Mouse (Mus musculus): ENCODE results near the gene Nup54.

- TF ChIP-seq EP300 (IDR thresholded peaks at IDR 0.05; ENCODE audit: low read depth) (no peak), CTCF (IDR thresholded peaks at IDR 0.05; ENCODE audit: low read depth) (no peak)
Measured at GRCm38 (mm10) chr5:92371361-92371976, 63.5 kb downstream of the Nup54 start.

Data from heart, postnatal 0 days (tissue).